Mouse (Mus musculus): ENCODE measurements at regions not wholly inside any gene's neighbourhood (a gene's known extent, or its start where the extent isn't known, plus 50 kb on each side); places are given as distances from the start of the nearest gene placed in this dataset.

DNA sequence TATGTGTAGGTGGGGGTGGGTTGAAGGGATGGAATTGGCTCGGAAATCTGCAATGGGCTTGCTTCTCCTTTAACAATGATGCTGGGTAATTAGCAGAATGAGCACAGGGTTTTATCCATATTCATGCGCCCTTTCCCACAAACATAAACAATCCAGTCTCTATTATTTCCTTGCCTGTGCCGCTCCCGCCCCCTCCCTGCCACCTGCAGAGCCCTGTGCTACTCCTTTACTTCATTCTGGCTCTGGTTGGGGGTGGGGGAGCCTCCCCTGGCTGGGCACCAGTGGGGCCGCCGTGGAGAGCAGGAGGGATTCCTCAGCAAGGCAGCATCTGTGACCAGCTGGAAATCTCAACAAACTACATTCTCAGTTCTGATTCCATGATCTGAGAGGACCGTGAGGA is 374.4 kb downstream of the Bcl11a start:
- TF ChIP-seq CTCF (IDR thresholded peaks at IDR 0.05; ENCODE audit: low read depth), result no peak
- TF ChIP-seq EP300 (IDR thresholded peaks at IDR 0.05; ENCODE audit: low read depth), result no peak
